ENCODE assay signal across 18 mouse cellular contexts in genomic region chr10:80134421-80134820, GRCm38 (mm10). TPM values are rescaled to one million over a fixed set of nuclear protein-coding genes. Genes with fewer than 3 reads are reported as not detected.
DNase-seq lines count a peak whose midpoint lies in the region; ATAC-seq and TF ChIP-seq lines count a peak whose summit lies in the region.
"Had no signal": no experiment of that assay in that cellular context is flagged by ENCODE, and none has a peak within 500 bp of the region (broad histone marks: within the 10 kb centered on the region; RNA-seq: fewer than 3 reads in every experiment).

No protein-coding gene starts in this region.

- no peak overlapping the region for H3K9ac ChIP-seq in forebrain, embryonic 11.5 days (ENCODE audit: low read length)
- H3K9ac ChIP-seq: embryonic facial prominence, embryonic 12.5 days; forebrain, embryonic 13.5 days; heart, embryonic 15.5 days; hindbrain, embryonic 13.5 days; limb, embryonic 15.5 days had no signal

- no peaks in the 10 kb centered on the region for H3K9me3 ChIP-seq in forebrain, embryonic 10.5 days
- no peaks in the 10 kb centered on the region for H3K9me3 ChIP-seq in forebrain, embryonic 11.5 days (ENCODE audit: control insufficient read depth, low read length)
- H3K9me3 ChIP-seq: embryonic facial prominence, embryonic 12.5 days; forebrain, embryonic 13.5 days; heart, embryonic 15.5 days; hindbrain, embryonic 13.5 days; limb, embryonic 15.5 days; midbrain, embryonic 10.5 days had no signal

- H3K4me1 ChIP-seq in forebrain, embryonic 10.5 days = peaks cover 69% of the 10 kb centered on the region
- H3K4me1 ChIP-seq in forebrain, embryonic 11.5 days (replicated peaks; ENCODE audit: control insufficient read depth, insufficient read depth, low read length) = peaks cover 27% of the 10 kb centered on the region

- 0 out of 2 replicates have a peak overlapping the region, but pooled peaks have one; percentile 5 for H3K4me3 ChIP-seq in forebrain, embryonic 10.5 days
- no peak overlapping the region for H3K4me3 ChIP-seq in forebrain, embryonic 11.5 days (ENCODE audit: low read depth, low read length)
- H3K4me3 ChIP-seq in layer of hippocampus, adult 2 months = no peak overlapping the region
- H3K4me3 ChIP-seq: embryonic facial prominence, embryonic 12.5 days; forebrain, embryonic 13.5 days; heart, embryonic 15.5 days; hindbrain, embryonic 13.5 days; limb, embryonic 15.5 days had no signal

- ATAC-seq in forebrain, embryonic 11.5 days (replicated peaks; ENCODE audit: low FRiP score) = no peak
- ATAC-seq: CD4-positive, CD25-positive, alpha-beta regulatory T cell, adult 4 months; forebrain, embryonic 13.5 days had no signal

- H3K27ac ChIP-seq in forebrain, embryonic 10.5 days = no peak overlapping the region
- H3K27ac ChIP-seq in forebrain, embryonic 11.5 days (ENCODE audit: low read depth, low read length) = no peak overlapping the region
- H3K27ac ChIP-seq in layer of hippocampus, adult 2 months = peak overlapping the region; percentile 61; the same call in 1 of the 2 replicates
- H3K27ac ChIP-seq: embryonic facial prominence, embryonic 12.5 days; forebrain, embryonic 13.5 days; hindbrain, embryonic 13.5 days; limb, embryonic 15.5 days; midbrain, embryonic 10.5 days had no signal

- peak; percentile 62 for DNase-seq in adrenal gland, postnatal 10 days
- DNase-seq in adrenal gland, postnatal 25 days = no peak
- DNase-seq in forebrain, embryonic 10.5 days (ENCODE audit: extremely low spot score, low spot score) = no peak
- no peak for DNase-seq in forebrain, embryonic 11.5 days (ENCODE audit: low spot score)
- no peak for DNase-seq in layer of hippocampus, adult 2 months (ENCODE audit: low spot score in 2 of 2)
- DNase-seq in layer of hippocampus, adult 9-11 months = no peak
- DNase-seq in testis, postnatal 10 days (ENCODE audit: low spot score) = peak; percentile 70
- no peak for DNase-seq in testis, postnatal 14 days (ENCODE audit: low spot score)
- DNase-seq: heart, postnatal 36 days; left cerebral cortex, postnatal 4 days; thymus, postnatal 36 days had no signal

- H3K4me2 ChIP-seq in forebrain, embryonic 11.5 days (ENCODE audit: low read depth, low read length, severe bottlenecking) = no peak overlapping the region
- H3K4me2 ChIP-seq: embryonic facial prominence, embryonic 12.5 days; forebrain, embryonic 13.5 days; heart, embryonic 15.5 days; hindbrain, embryonic 13.5 days; limb, embryonic 15.5 days had no signal

- WGBS in forebrain, embryonic 10.5 days = 91% methylated on average over 9 of the region's 9 CpGs
- WGBS in forebrain, embryonic 11.5 days = 90% methylated on average over 9 of the region's 9 CpGs

- TF ChIP-seq CTCF in layer of hippocampus, adult 2 months (conservative IDR thresholded peaks at IDR 0.05) = no peak

- peaks cover 89% of the 10 kb centered on the region for H3K27me3 ChIP-seq in forebrain, embryonic 10.5 days (ENCODE audit: poor library complexity, severe bottlenecking)
- H3K27me3 ChIP-seq in forebrain, embryonic 11.5 days (ENCODE audit: control insufficient read depth, insufficient read depth, low read length) = peaks cover 9% of the 10 kb centered on the region

- H3K36me3 ChIP-seq in forebrain, embryonic 10.5 days (replicated peaks) = peaks cover 73% of the 10 kb centered on the region
- peaks cover 9% of the 10 kb centered on the region for H3K36me3 ChIP-seq in forebrain, embryonic 11.5 days (ENCODE audit: control insufficient read depth, insufficient read depth, low read length)

RNA-seq across cellular contexts. Expression of gene Atp5d, which starts 4.0 kb away (rescaled TPM):
- 100 to 1,000 TPM; 982 to 996 TPM for total RNA-seq in adrenal gland, postnatal 10 days (2021)
- total RNA-seq in adrenal gland, postnatal 25 days (2021) = 460 and 592 TPM in 2 replicates
- 495 and 498 TPM in 2 replicates for polyA plus RNA-seq in forebrain, embryonic 10.5 days (2016; fragmentation: Nextera tagmentation; extraction: Ambion mirVana)
- 401 and 414 TPM in 2 replicates for polyA plus RNA-seq in forebrain, embryonic 11.5 days (2014; fragmentation: Nextera tagmentation; extraction: Ambion mirVana)
- total RNA-seq in layer of hippocampus, adult 2 months (2021) = 100 to 1,000 TPM; 332 to 344 TPM

RNA-seq across cellular contexts. Expression of gene Cbarp, which starts 6.2 kb away (rescaled TPM):
- total RNA-seq in adrenal gland, postnatal 10 days (2021) = 10 to 100 TPM; 41.6 to 65.6 TPM
- 45.4 and 67.9 TPM in 2 replicates for total RNA-seq in adrenal gland, postnatal 25 days (2021)
- 6.8 and 7.3 TPM in 2 replicates for polyA plus RNA-seq in forebrain, embryonic 10.5 days (2016; fragmentation: Nextera tagmentation; extraction: Ambion mirVana)
- polyA plus RNA-seq in forebrain, embryonic 11.5 days (2014; fragmentation: Nextera tagmentation; extraction: Ambion mirVana) = 10.4 and 15.0 TPM in 2 replicates
- 100 to 1,000 TPM; 331 to 341 TPM for total RNA-seq in layer of hippocampus, adult 2 months (2021)

RNA-seq across cellular contexts. Expression of gene Midn, which starts 13.7 kb away (rescaled TPM):
- 100 to 1,000 TPM; 106 to 127 TPM for total RNA-seq in adrenal gland, postnatal 10 days (2021)
- total RNA-seq in adrenal gland, postnatal 25 days (2021) = 74.1 and 97.4 TPM in 2 replicates
- 19.1 and 19.8 TPM in 2 replicates for polyA plus RNA-seq in forebrain, embryonic 10.5 days (2016; fragmentation: Nextera tagmentation; extraction: Ambion mirVana)
- polyA plus RNA-seq in forebrain, embryonic 11.5 days (2014; fragmentation: Nextera tagmentation; extraction: Ambion mirVana) = 58.3 and 66.4 TPM in 2 replicates
- total RNA-seq in layer of hippocampus, adult 2 months (2021) = 10 to 100 TPM; 53.1 to 54.5 TPM

RNA-seq across cellular contexts. Expression of gene Stk11, which starts 18.8 kb away (rescaled TPM):
- total RNA-seq in adrenal gland, postnatal 10 days (2021) = 100 to 1,000 TPM; 133 to 151 TPM
- total RNA-seq in adrenal gland, postnatal 25 days (2021) = 154 TPM in 2 replicates
- 14.4 and 18.1 TPM in 2 replicates for polyA plus RNA-seq in forebrain, embryonic 10.5 days (2016; fragmentation: Nextera tagmentation; extraction: Ambion mirVana)
- polyA plus RNA-seq in forebrain, embryonic 11.5 days (2014; fragmentation: Nextera tagmentation; extraction: Ambion mirVana) = 26.5 and 31.6 TPM in 2 replicates
- 10 to 100 TPM; 96.8 to 97.7 TPM for total RNA-seq in layer of hippocampus, adult 2 months (2021)

RNA-seq across cellular contexts. Expression of gene Sbno2, which starts 29.1 kb away (rescaled TPM):
- 10 to 100 TPM; 37.5 to 55.7 TPM for total RNA-seq in adrenal gland, postnatal 10 days (2021)
- total RNA-seq in adrenal gland, postnatal 25 days (2021) = 66.1 and 73.2 TPM in 2 replicates
- polyA plus RNA-seq in forebrain, embryonic 10.5 days (2016; fragmentation: Nextera tagmentation; extraction: Ambion mirVana) = 14.7 and 15.6 TPM in 2 replicates
- 12.5 and 13.6 TPM in 2 replicates for polyA plus RNA-seq in forebrain, embryonic 11.5 days (2014; fragmentation: Nextera tagmentation; extraction: Ambion mirVana)
- total RNA-seq in layer of hippocampus, adult 2 months (2021) = 10 to 100 TPM; 22.4 to 23.4 TPM

Comparison
In these comparisons a context has a peak if more than half of its experiments do, and no peak if none do; other contexts are left out.
1. DNase-seq: peak in adrenal gland, postnatal 10 days (single experiment) and testis, postnatal 10 days (single experiment); none in adrenal gland, postnatal 25 days (single experiment), forebrain, embryonic 10.5 days (single experiment), forebrain, embryonic 11.5 days (single experiment), layer of hippocampus, adult 2 months (0 of 2), layer of hippocampus, adult 9-11 months (single experiment) and testis, postnatal 14 days (single experiment).